Mouse (Mus musculus) stomach, postnatal 0 days (tissue): ENCODE measurements at regions not wholly inside any gene's neighbourhood (a gene's known extent, or its start where the extent isn't known, plus 50 kb on each side); places are given as distances from the start of the nearest gene placed in this dataset.

ENCODE experiments used
- CTCF ChIP-seq: IDR thresholded peaks from 2 replicates; pipeline ENCODE4 v1.5.1; 2016; ENCODE audit warnings: antibody characterized with exemption, low read depth, mild to moderate bottlenecking, moderate library complexity
- EP300 ChIP-seq: optimal IDR thresholded peaks from 2 replicates; pipeline ENCODE3; 2016; ENCODE audit warnings: antibody characterized with exemption

DNA sequence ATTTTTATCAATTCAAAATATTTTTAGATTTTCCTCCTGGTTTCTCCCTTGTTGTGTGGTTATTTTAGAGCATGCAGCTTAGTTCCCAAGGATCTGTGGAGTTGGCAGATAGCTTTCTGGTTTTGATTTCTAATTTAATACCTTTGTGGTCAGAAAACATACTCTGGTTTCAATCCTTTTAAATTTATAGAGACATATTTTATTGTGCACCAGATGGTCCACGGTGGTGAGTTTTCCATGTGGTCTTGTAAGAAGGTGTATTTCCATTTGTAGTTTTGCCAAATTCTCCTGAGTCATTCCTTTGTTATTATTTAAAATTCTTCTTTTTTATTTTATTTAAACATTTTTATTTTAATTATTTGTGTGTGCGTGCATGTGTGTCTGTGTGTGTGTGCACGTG is 154.5 kb downstream of the Lyplal1 start:
- TF ChIP-seq CTCF (no peak), EP300 (no peak)
